ENCODE assay signal across 8 mouse cellular contexts in the genomic region with DNA sequence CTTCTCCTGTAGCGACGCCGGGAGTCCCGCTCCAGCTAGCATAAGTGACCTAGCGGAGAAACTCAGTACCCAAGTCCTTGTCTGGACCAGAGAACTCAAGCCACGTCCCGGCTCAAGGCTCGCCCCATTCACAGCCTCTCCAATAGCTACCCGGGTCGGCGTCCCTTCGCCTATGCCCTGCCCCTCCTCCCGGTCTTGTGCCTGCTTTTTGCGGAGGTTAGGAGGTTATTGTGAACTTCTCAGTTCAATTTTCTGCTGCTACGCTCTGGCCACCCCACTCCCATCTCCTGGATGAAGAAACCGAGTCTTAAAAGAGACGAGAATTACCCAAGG. TPM values are rescaled to one million over a fixed set of nuclear protein-coding genes. Genes with fewer than 3 reads are reported as not detected.
DNase-seq lines count a peak whose midpoint lies in the region; ATAC-seq and TF ChIP-seq lines count a peak whose summit lies in the region.

No protein-coding gene starts in this region.

- H3K36me3 ChIP-seq in embryonic facial prominence, embryonic 15.5 days = no peaks in the 10 kb centered on the region
- H3K36me3 ChIP-seq in limb, embryonic 11.5 days (ENCODE audit: control insufficient read depth, insufficient read depth, low read length) = no peaks in the 10 kb centered on the region
- H3K36me3 ChIP-seq in neural tube, embryonic 15.5 days = no peaks in the 10 kb centered on the region

- H3K9me3 ChIP-seq in embryonic facial prominence, embryonic 15.5 days (replicated peaks) = no peaks in the 10 kb centered on the region
- H3K9me3 ChIP-seq in limb, embryonic 11.5 days (ENCODE audit: control insufficient read depth, low read length) = no peaks in the 10 kb centered on the region; the same call in 1 of the 2 replicates
- no peaks in the 10 kb centered on the region for H3K9me3 ChIP-seq in neural tube, embryonic 15.5 days (replicated peaks)

- no peak for DNase-seq in lung, adult 2 months
- DNase-seq in lung, postnatal 25 days (ENCODE audit: low spot score) = no peak
- DNase-seq in limb, embryonic 11.5 days (ENCODE audit: low spot score) = no peak
- DNase-seq in layer of hippocampus, postnatal 14 days (ENCODE audit: low spot score in 2 of 2) = no peak
- no peak for DNase-seq in adrenal gland, postnatal 25 days
- no peak for DNase-seq in spleen, adult 12 weeks (ENCODE audit: low spot score)

- H3K4me2 ChIP-seq in embryonic facial prominence, embryonic 15.5 days (replicated peaks) = peak overlapping the region; percentile 70
- H3K4me2 ChIP-seq in limb, embryonic 11.5 days (ENCODE audit: low read depth, severe bottlenecking) = peak overlapping the region; percentile 87
- peak overlapping the region; percentile 76 for H3K4me2 ChIP-seq in neural tube, embryonic 15.5 days

- peak overlapping the region; percentile 81 for H3K9ac ChIP-seq in embryonic facial prominence, embryonic 15.5 days
- H3K9ac ChIP-seq in limb, embryonic 11.5 days (ENCODE audit: low read length) = peak overlapping the region; percentile 47
- H3K9ac ChIP-seq in neural tube, embryonic 15.5 days (replicated peaks) = peak overlapping the region; percentile 66; the same call in 1 of the 2 replicates

- ATAC-seq in embryonic facial prominence, embryonic 15.5 days (ENCODE audit: insufficient number of reproducible peaks, low FRiP score, low TSS enrichment, low read depth) = peak; percentile 56
- peak; percentile 55 for ATAC-seq in limb, embryonic 11.5 days (ENCODE audit: insufficient number of reproducible peaks, low FRiP score, low TSS enrichment, low read depth)
- ATAC-seq in neural tube, embryonic 15.5 days (ENCODE audit: low FRiP score) = no peak; the same call in 1 of the 2 replicates

- WGBS in lung, adult 2 months = 4% methylated on average over 17 of the region's 17 CpGs
- 3% methylated on average over 17 of the region's 17 CpGs for WGBS in embryonic facial prominence, embryonic 15.5 days
- WGBS in limb, embryonic 11.5 days = under 1% methylated on average over 17 of the region's 17 CpGs
- WGBS in neural tube, embryonic 15.5 days = 2% methylated on average over 17 of the region's 17 CpGs

- no peak for TF ChIP-seq CTCF in lung, adult 2 months (IDR thresholded peaks at IDR 0.05; ENCODE audit: insufficient read depth, low read length)

- H3K27ac ChIP-seq in embryonic facial prominence, embryonic 15.5 days (replicated peaks) = peak overlapping the region; percentile 85
- peak overlapping the region; percentile 55; the same call in 1 of the 2 replicates for H3K27ac ChIP-seq in limb, embryonic 11.5 days (replicated peaks; ENCODE audit: low read depth, low read length)
- peak overlapping the region; percentile 49; the same call in 1 of the 2 replicates for H3K27ac ChIP-seq in neural tube, embryonic 15.5 days (replicated peaks)

- peaks cover 19% of the 10 kb centered on the region for H3K4me1 ChIP-seq in lung, adult 2 months (ENCODE audit: control insufficient read depth, insufficient read depth, low read length)
- peaks cover 44% of the 10 kb centered on the region for H3K4me1 ChIP-seq in embryonic facial prominence, embryonic 15.5 days
- H3K4me1 ChIP-seq in limb, embryonic 11.5 days (ENCODE audit: control insufficient read depth, insufficient read depth, low read length) = peaks cover 6% of the 10 kb centered on the region
- H3K4me1 ChIP-seq in neural tube, embryonic 15.5 days = peaks cover 44% of the 10 kb centered on the region

- H3K27me3 ChIP-seq in embryonic facial prominence, embryonic 15.5 days = 0 out of 2 replicates have a peak, but pooled peaks cover 3% of the 10 kb centered on the region
- no peaks in the 10 kb centered on the region for H3K27me3 ChIP-seq in limb, embryonic 11.5 days (ENCODE audit: control insufficient read depth, insufficient read depth, low read length)
- H3K27me3 ChIP-seq in neural tube, embryonic 15.5 days (replicated peaks) = peaks cover 6% of the 10 kb centered on the region; the same call in 1 of the 2 replicates

- H3K4me3 ChIP-seq in lung, adult 2 months (replicated peaks; ENCODE audit: extremely low read depth, low read depth, low read length) = peak overlapping the region; percentile 73
- H3K4me3 ChIP-seq in embryonic facial prominence, embryonic 15.5 days (replicated peaks) = peak overlapping the region; percentile 87
- H3K4me3 ChIP-seq in limb, embryonic 11.5 days (ENCODE audit: low read depth, low read length) = peak overlapping the region; percentile 73
- H3K4me3 ChIP-seq in neural tube, embryonic 15.5 days (replicated peaks) = peak overlapping the region; percentile 82

- TF ChIP-seq POLR2A in lung, adult 2 months (IDR thresholded peaks at IDR 0.05; ENCODE audit: borderline replicate concordance, extremely low read depth, low read depth, low read length) = no peak

RNA-seq across cellular contexts. Expression of a gene that starts 0.3 kb away (rescaled TPM):
- 142 and 178 TPM in 2 replicates for polyA plus RNA-seq in lung, adult 2 months (2012; rRNA removed)
- 69.4 and 82.2 TPM in 2 replicates for polyA plus RNA-seq in embryonic facial prominence, embryonic 15.5 days (2015; fragmentation: Nextera tagmentation; extraction: Ambion mirVana)
- polyA plus RNA-seq in limb, embryonic 11.5 days (2014; fragmentation: Nextera tagmentation; extraction: Ambion mirVana) = 32.9 and 34.2 TPM in 2 replicates
- polyA plus RNA-seq in neural tube, embryonic 15.5 days (2015; fragmentation: Nextera tagmentation; extraction: Ambion mirVana) = 44.6 and 45.5 TPM in 2 replicates
- 10 to 100 TPM; 17.1 to 18.4 TPM for total RNA-seq in layer of hippocampus, postnatal 14 days (2021)
- 52.0 and 60.3 TPM in 2 replicates for total RNA-seq in adrenal gland, postnatal 25 days (2021)

RNA-seq across cellular contexts. Expression of a gene that starts 28.9 kb away (rescaled TPM):
- 161 and 222 TPM in 2 replicates for polyA plus RNA-seq in lung, adult 2 months (2012; rRNA removed)
- polyA plus RNA-seq in embryonic facial prominence, embryonic 15.5 days (2015; fragmentation: Nextera tagmentation; extraction: Ambion mirVana) = 61.1 and 62.7 TPM in 2 replicates
- polyA plus RNA-seq in limb, embryonic 11.5 days (2014; fragmentation: Nextera tagmentation; extraction: Ambion mirVana) = 23.6 and 24.4 TPM in 2 replicates
- polyA plus RNA-seq in neural tube, embryonic 15.5 days (2015; fragmentation: Nextera tagmentation; extraction: Ambion mirVana) = 37.4 and 38.9 TPM in 2 replicates
- 10 to 100 TPM; 24.4 to 26.4 TPM for total RNA-seq in layer of hippocampus, postnatal 14 days (2021)
- total RNA-seq in adrenal gland, postnatal 25 days (2021) = 47.6 and 55.2 TPM in 2 replicates

RNA-seq across cellular contexts. Expression of a gene that starts 32.3 kb away (rescaled TPM):
- 7.1 and 7.9 TPM in 2 replicates for polyA plus RNA-seq in lung, adult 2 months (2012; rRNA removed)
- 2.3 and 3.7 TPM in 2 replicates for polyA plus RNA-seq in embryonic facial prominence, embryonic 15.5 days (2015; fragmentation: Nextera tagmentation; extraction: Ambion mirVana)
- polyA plus RNA-seq in limb, embryonic 11.5 days (2014; fragmentation: Nextera tagmentation; extraction: Ambion mirVana) = 0.52 and 1.2 TPM in 2 replicates
- 0.95 and 2.1 TPM in 2 replicates for polyA plus RNA-seq in neural tube, embryonic 15.5 days (2015; fragmentation: Nextera tagmentation; extraction: Ambion mirVana)
- 1 to 10 TPM; 2.6 to 3.7 TPM for total RNA-seq in layer of hippocampus, postnatal 14 days (2021)
- 0.43 and 0.95 TPM in 2 replicates for total RNA-seq in adrenal gland, postnatal 25 days (2021)
